Mouse (Mus musculus) midbrain, embryonic 14.5 days (tissue): ENCODE results near the gene Nfic. TPM values are rescaled to one million over a fixed set of nuclear protein-coding genes. Genes with fewer than 3 reads are reported as not detected.

ENCODE experiments used
- ATAC-seq: fragments of 200-750 bp; cut with Nextera tagmentation; 2 replicates; pipeline ENCODE4 v1.8.0; 2017; ENCODE audit warnings: moderate number of reproducible peaks, moderate library complexity; ENCODE audit not compliant: low FRiP score, low TSS enrichment
- DNase-seq: peaks from one replicate; pipeline ENCODE4 v3.0.0-alpha.2; 2015
- H3K27ac ChIP-seq: fragments of 300-500 bp; sonication (generic); replicated peaks from 2 replicates; pipeline ENCODE4 v1.5.1; 2014; ENCODE audit warnings: mild to moderate bottlenecking, low read depth, low read length, moderate library complexity
- H3K27me3 ChIP-seq: fragments of 300-500 bp; sonication (generic); 2 replicates; pipeline ENCODE4 v1.6.1; 2014; ENCODE audit warnings: low read length, control low read depth, mixed read lengths; ENCODE audit not compliant: control insufficient read depth, insufficient read depth
- H3K36me3 ChIP-seq: fragments of 300-500 bp; sonication (generic); 2 replicates; pipeline ENCODE4 v1.6.1; 2014; ENCODE audit warnings: low read length, control low read depth; ENCODE audit not compliant: control insufficient read depth, insufficient read depth
- H3K4me1 ChIP-seq: fragments of 300-500 bp; sonication (generic); 2 replicates; pipeline ENCODE4 v1.6.1; 2014; ENCODE audit warnings: mild to moderate bottlenecking, antibody characterized with exemption, low read length, control low read depth; ENCODE audit not compliant: control insufficient read depth, insufficient read depth
- H3K4me2 ChIP-seq: fragments of 300-500 bp; sonication (generic); 2 replicates; pipeline ENCODE4 v1.6.1; 2014; ENCODE audit warnings: mild to moderate bottlenecking, low read length, moderate library complexity
- H3K4me3 ChIP-seq: fragments of 300-500 bp; sonication (generic); replicated peaks from 2 replicates; pipeline ENCODE4 v1.5.1; 2014; ENCODE audit warnings: low read depth, low read length
- H3K9ac ChIP-seq: fragments of 300-500 bp; sonication (generic); replicated peaks from 2 replicates; pipeline ENCODE4 v1.6.1; 2014; ENCODE audit warnings: mild to moderate bottlenecking, low read length, moderate library complexity
- H3K9me3 ChIP-seq: fragments of 300-500 bp; sonication (generic); 2 replicates; pipeline ENCODE4 v1.6.1; 2016; ENCODE audit warnings: low read length, control low read depth, mixed read lengths; ENCODE audit not compliant: control insufficient read depth
- WGBS: fragments of 180-500 bp; shearing (Covaris S2); extraction: QIAGEN DNeasy Blood & Tissue Kit; methylation state at CpG from one replicate; pipeline ENCODE4 v1.1.7; 2014; 5-methylcytosine and 5-hydroxymethylcytosine counted together
- polyA plus RNA-seq: library from polyadenylated mRNA; unstranded; fragments of >200 nt; fragmentation: Nextera tagmentation; extraction: Ambion mirVana; gene quantifications from 2 replicates; pipeline ENCODE4 v1.2.1, GENCODE M21; 2014

Nfic gene
- polyA plus RNA-seq, 1 experiment from 2014 or later = 13.7 TPM

GRCm38 (mm10) chr10:81406504-81407440, 48.7 kb downstream of the Nfic start:
- no peak for ATAC-seq
- Histone ChIP-seq H3K9me3 (no peaks in the 10 kb centered on the region), H3K27ac (no peak overlapping the region), H3K27me3 (peaks cover 18% of the 10 kb centered on the region; the same call in 1 of the 2 replicates), H3K4me3 (no peak overlapping the region), H3K36me3 (peaks cover 35% of the 10 kb centered on the region), H3K4me1 (peaks cover 37% of the 10 kb centered on the region), H3K9ac (no peak overlapping the region), H3K4me2 (peak overlapping the region; percentile 34)
- WGBS = 22% methylated on average over 24 of the region's 24 CpGs
- no peak for DNase-seq

- Histone ChIP-seq H3K4me3 (no peak overlapping the region), H3K4me2 (no peak overlapping the region), H3K9me3 (no peaks in the 10 kb centered on the region), H3K36me3 (peaks cover 35% of the 10 kb centered on the region), H3K27ac (no peak overlapping the region), H3K9ac (no peak overlapping the region), H3K27me3 (peaks cover 18% of the 10 kb centered on the region; the same call in 1 of the 2 replicates), H3K4me1 (peaks cover 44% of the 10 kb centered on the region)
- DNase-seq (peak; percentile 58), ATAC-seq (no peak)
- 49% methylated on average over 13 of the region's 13 CpGs for WGBS
These were observed 49.7 kb downstream of the Nfic start for GRCm38 (mm10) chr10:81405588-81406201.

GRCm38 (mm10) chr10:81404720-81405119, 50.7 kb downstream of the Nfic start:
- WGBS = 68% methylated on average over 18 of the region's 18 CpGs
- H3K36me3 ChIP-seq = peaks cover 43% of the 10 kb centered on the region

GRCm38 (mm10) chr10:81404082-81404481, 51.4 kb downstream of the Nfic start:
- Histone ChIP-seq H3K27ac (0 out of 2 replicates have a peak overlapping the region, but pooled peaks have one; percentile 5), H3K27me3 (peaks cover 18% of the 10 kb centered on the region; the same call in 1 of the 2 replicates), H3K4me1 (peaks cover 44% of the 10 kb centered on the region), H3K36me3 (peaks cover 49% of the 10 kb centered on the region), H3K9me3 (no peaks in the 10 kb centered on the region), H3K9ac (no peak overlapping the region), H3K4me2 (no peak overlapping the region), H3K4me3 (no peak overlapping the region)
- WGBS = 29% methylated on average over 9 of the region's 9 CpGs
- DNase-seq (no peak), ATAC-seq (no peak)

More at GRCm38 (mm10) chr10:81404720-81405119, 50.7 kb downstream of the Nfic start:
- no peak overlapping the region for H3K9ac ChIP-seq
- no peak overlapping the region for H3K27ac ChIP-seq
- no peak for ATAC-seq
- H3K4me1 ChIP-seq = peaks cover 44% of the 10 kb centered on the region
- DNase-seq = no peak
- H3K27me3 ChIP-seq = peaks cover 18% of the 10 kb centered on the region; the same call in 1 of the 2 replicates
- H3K4me2 ChIP-seq = no peak overlapping the region
- no peaks in the 10 kb centered on the region for H3K9me3 ChIP-seq
- H3K4me3 ChIP-seq = no peak overlapping the region

GRCm38 (mm10) chr10:81403511-81403910, 51.9 kb downstream of the Nfic start:
- peaks cover 16% of the 10 kb centered on the region; the same call in 1 of the 2 replicates for H3K27me3 ChIP-seq
- H3K36me3 ChIP-seq = peaks cover 49% of the 10 kb centered on the region
- no peak overlapping the region for H3K9ac ChIP-seq
- H3K4me3 ChIP-seq = no peak overlapping the region
- 36% methylated on average over 10 of the region's 10 CpGs for WGBS
- peak; percentile 21; the same call in 1 of the 2 replicates for ATAC-seq
- no peaks in the 10 kb centered on the region for H3K9me3 ChIP-seq
- peaks cover 44% of the 10 kb centered on the region for H3K4me1 ChIP-seq
- peak overlapping the region; percentile 80 for H3K27ac ChIP-seq
- H3K4me2 ChIP-seq = no peak overlapping the region
- peak; percentile 68 for DNase-seq

GRCm38 (mm10) chr10:81402227-81402765, 53.1 kb downstream of the Nfic start:
- Histone ChIP-seq H3K9me3 (no peaks in the 10 kb centered on the region), H3K36me3 (peaks cover 39% of the 10 kb centered on the region), H3K4me2 (peak overlapping the region; percentile 24), H3K27ac (peak overlapping the region; percentile 80), H3K4me1 (peaks cover 38% of the 10 kb centered on the region), H3K27me3 (peaks cover 8% of the 10 kb centered on the region; the same call in 1 of the 2 replicates), H3K4me3 (no peak overlapping the region), H3K9ac (peak overlapping the region; percentile 26; the same call in 1 of the 2 replicates)
- no peak for DNase-seq
- ATAC-seq = 0 out of 2 replicates have a peak, but pooled peaks have one; percentile 1
- 11% methylated on average over 7 of the region's 7 CpGs for WGBS

- no peak overlapping the region for H3K4me3 ChIP-seq
- peaks cover 33% of the 10 kb centered on the region for H3K36me3 ChIP-seq
- peak overlapping the region; percentile 80 for H3K27ac ChIP-seq
- H3K4me2 ChIP-seq = peak overlapping the region; percentile 24
- peak; percentile 81 for DNase-seq
- H3K4me1 ChIP-seq = peaks cover 32% of the 10 kb centered on the region
- H3K9me3 ChIP-seq = no peaks in the 10 kb centered on the region
- WGBS = 6% methylated on average over 18 of the region's 18 CpGs
- H3K9ac ChIP-seq = no peak overlapping the region
- H3K27me3 ChIP-seq = peaks cover 2% of the 10 kb centered on the region; the same call in 1 of the 2 replicates
- peak; percentile 62 for ATAC-seq
These were observed 53.8 kb downstream of the Nfic start for GRCm38 (mm10) chr10:81401521-81402226.

GRCm38 (mm10) chr10:81401205-81401520, 54.3 kb downstream of the Nfic start:
- DNase-seq (peak; percentile 53), ATAC-seq (no peak)
- H3K9me3 ChIP-seq = no peaks in the 10 kb centered on the region
- peak overlapping the region; percentile 27 for H3K4me2 ChIP-seq
- no peak overlapping the region for H3K4me3 ChIP-seq
- H3K36me3 ChIP-seq = peaks cover 31% of the 10 kb centered on the region
- no peaks in the 10 kb centered on the region for H3K27me3 ChIP-seq
- H3K4me1 ChIP-seq = peaks cover 27% of the 10 kb centered on the region
- 34% methylated on average over 10 of the region's 10 CpGs for WGBS
- no peak overlapping the region for H3K9ac ChIP-seq
- H3K27ac ChIP-seq = peak overlapping the region; percentile 80
